Mouse (Mus musculus): ENCODE results near the gene Tbc1d1. TPM values are rescaled to one million over a fixed set of nuclear protein-coding genes. Genes with fewer than 3 reads are reported as not detected.

Gene Tbc1d1
- polyA plus RNA-seq, 1 experiment, result 3.8 TPM

GRCm38 (mm10) chr5:64291657-64292056 lies 135.6 kb downstream of the Tbc1d1 start:
- Histone ChIP-seq H3K36me3 (replicated peaks; ENCODE audit: low read length) (peaks cover 85% of the 10 kb centered on the region), H3K4me3 (replicated peaks) (no peak overlapping the region), H3K27me3 (replicated peaks) (no peaks in the 10 kb centered on the region), H3K9me3 (no peaks in the 10 kb centered on the region), H3K4me1 (peaks cover 33% of the 10 kb centered on the region)
- no peak for TF ChIP-seq FLI1 (IDR thresholded peaks at IDR 0.05; ENCODE audit: low read length)

- Histone ChIP-seq H3K36me3 (replicated peaks; ENCODE audit: low read length) (peaks cover 80% of the 10 kb centered on the region), H3K4me1 (peaks cover 16% of the 10 kb centered on the region), H3K9me3 (no peaks in the 10 kb centered on the region), H3K4me3 (replicated peaks) (no peak overlapping the region), H3K27me3 (replicated peaks) (no peaks in the 10 kb centered on the region)
- TF ChIP-seq GATA1 (IDR thresholded peaks at IDR 0.05; ENCODE audit: borderline replicate concordance, low read length), result no peak
- TF ChIP-seq FLI1 (IDR thresholded peaks at IDR 0.05; ENCODE audit: low read length), result no peak
Measured at GRCm38 (mm10) chr5:64295621-64296020, 139.5 kb downstream of the Tbc1d1 start.

- peaks cover 85% of the 10 kb centered on the region for H3K36me3 ChIP-seq (replicated peaks; ENCODE audit: low read length)
- peaks cover 15% of the 10 kb centered on the region for H3K4me1 ChIP-seq
- no peak for TF ChIP-seq GATA1 (IDR thresholded peaks at IDR 0.05; ENCODE audit: borderline replicate concordance, low read length)
- no peak for TF ChIP-seq FLI1 (IDR thresholded peaks at IDR 0.05; ENCODE audit: low read length)
- H3K9me3 ChIP-seq, result no peaks in the 10 kb centered on the region
- no peaks in the 10 kb centered on the region for H3K27me3 ChIP-seq (replicated peaks)
- no peak overlapping the region for H3K4me3 ChIP-seq (replicated peaks)
Measured at GRCm38 (mm10) chr5:64296328-64296727, 140.2 kb downstream of the Tbc1d1 start.

GRCm38 (mm10) chr5:64297100-64297499 lies 141.0 kb downstream of the Tbc1d1 start:
- Histone ChIP-seq H3K36me3 (replicated peaks; ENCODE audit: low read length) (peaks cover 85% of the 10 kb centered on the region), H3K4me1 (peaks cover 15% of the 10 kb centered on the region), H3K27me3 (replicated peaks) (no peaks in the 10 kb centered on the region), H3K4me3 (replicated peaks) (no peak overlapping the region), H3K9me3 (no peaks in the 10 kb centered on the region)
- TF ChIP-seq GATA1 (IDR thresholded peaks at IDR 0.05; ENCODE audit: borderline replicate concordance, low read length) (no peak), FLI1 (IDR thresholded peaks at IDR 0.05; ENCODE audit: low read length) (no peak)

GRCm38 (mm10) chr5:64298331-64299036 lies 142.4 kb downstream of the Tbc1d1 start:
- Histone ChIP-seq H3K9me3 (no peaks in the 10 kb centered on the region), H3K4me3 (replicated peaks) (no peak overlapping the region), H3K36me3 (replicated peaks; ENCODE audit: low read length) (peaks cover 81% of the 10 kb centered on the region), H3K4me1 (peaks cover 15% of the 10 kb centered on the region), H3K27me3 (replicated peaks) (no peaks in the 10 kb centered on the region)
- TF ChIP-seq FLI1 (IDR thresholded peaks at IDR 0.05; ENCODE audit: low read length) (no peak), GATA1 (IDR thresholded peaks at IDR 0.05; ENCODE audit: borderline replicate concordance, low read length) (no peak)

GRCm38 (mm10) chr5:64299508-64300324 lies 143.6 kb downstream of the Tbc1d1 start:
- H3K4me3 ChIP-seq (replicated peaks), result no peak overlapping the region
- H3K9me3 ChIP-seq, result no peaks in the 10 kb centered on the region
- TF ChIP-seq GATA1 (IDR thresholded peaks at IDR 0.05; ENCODE audit: borderline replicate concordance, low read length), result no peak
- no peak for TF ChIP-seq FLI1 (IDR thresholded peaks at IDR 0.05; ENCODE audit: low read length)
- peaks cover 15% of the 10 kb centered on the region for H3K4me1 ChIP-seq
- no peaks in the 10 kb centered on the region for H3K27me3 ChIP-seq (replicated peaks)
- peaks cover 75% of the 10 kb centered on the region for H3K36me3 ChIP-seq (replicated peaks; ENCODE audit: low read length)

GRCm38 (mm10) chr5:64301246-64301645 lies 145.1 kb downstream of the Tbc1d1 start:
- TF ChIP-seq FLI1 (IDR thresholded peaks at IDR 0.05; ENCODE audit: low read length) (no peak), GATA1 (IDR thresholded peaks at IDR 0.05; ENCODE audit: borderline replicate concordance, low read length) (no peak)
- H3K36me3 ChIP-seq (replicated peaks; ENCODE audit: low read length), result peaks cover 71% of the 10 kb centered on the region
- peaks cover 8% of the 10 kb centered on the region; the same call in 1 of the 2 replicates for H3K4me1 ChIP-seq
- H3K27me3 ChIP-seq (replicated peaks), result no peaks in the 10 kb centered on the region
- no peaks in the 10 kb centered on the region for H3K9me3 ChIP-seq
- H3K4me3 ChIP-seq (replicated peaks), result no peak overlapping the region

GRCm38 (mm10) chr5:64307289-64307688 lies 151.2 kb downstream of the Tbc1d1 start:
- Histone ChIP-seq H3K36me3 (replicated peaks; ENCODE audit: low read length) (peaks cover 56% of the 10 kb centered on the region), H3K4me1 (no peaks in the 10 kb centered on the region), H3K4me3 (replicated peaks) (no peak overlapping the region), H3K9me3 (no peaks in the 10 kb centered on the region), H3K27me3 (replicated peaks) (no peaks in the 10 kb centered on the region)
- TF ChIP-seq GATA1 (IDR thresholded peaks at IDR 0.05; ENCODE audit: borderline replicate concordance, low read length) (no peak), FLI1 (IDR thresholded peaks at IDR 0.05; ENCODE audit: low read length) (no peak)

GRCm38 (mm10) chr5:64312295-64312694 lies 156.2 kb downstream of the Tbc1d1 start:
- H3K27me3 ChIP-seq (replicated peaks), result no peaks in the 10 kb centered on the region
- H3K4me3 ChIP-seq (replicated peaks), result no peak overlapping the region
- H3K36me3 ChIP-seq (replicated peaks; ENCODE audit: low read length), result peaks cover 70% of the 10 kb centered on the region
- no peaks in the 10 kb centered on the region for H3K9me3 ChIP-seq
- H3K4me1 ChIP-seq, result no peaks in the 10 kb centered on the region
- no peak for TF ChIP-seq GATA1 (IDR thresholded peaks at IDR 0.05; ENCODE audit: borderline replicate concordance, low read length)
- no peak for TF ChIP-seq FLI1 (IDR thresholded peaks at IDR 0.05; ENCODE audit: low read length)

GRCm38 (mm10) chr5:64313481-64313880 lies 157.4 kb downstream of the Tbc1d1 start:
- TF ChIP-seq GATA1 (IDR thresholded peaks at IDR 0.05; ENCODE audit: borderline replicate concordance, low read length) (no peak), FLI1 (IDR thresholded peaks at IDR 0.05; ENCODE audit: low read length) (no peak)
- Histone ChIP-seq H3K4me3 (replicated peaks) (no peak overlapping the region), H3K9me3 (no peaks in the 10 kb centered on the region), H3K4me1 (no peaks in the 10 kb centered on the region), H3K27me3 (replicated peaks) (no peaks in the 10 kb centered on the region), H3K36me3 (replicated peaks; ENCODE audit: low read length) (peaks cover 82% of the 10 kb centered on the region)

Data from megakaryocyte, embryonic 14.5 days (primary cell).